Mouse (Mus musculus) cerebellum, adult (tissue): ENCODE measurements around the gene Ogg1.
"Not testable (repeated sequence)": the region's sequence is repeated elsewhere in the genome, so short reads cannot be mapped to it uniquely, and the experiment has no call there.

Experiments
- ATAC-seq: cut with Nextera tagmentation; 2 replicates; pipeline ENCODE4 v1.9.2; 2017; ENCODE audit warnings: mild to moderate bottlenecking, moderate library complexity, mixed read lengths; ENCODE audit not compliant: insufficient number of reproducible peaks, low FRiP score, low TSS enrichment

The Ogg1 gene

GRCm38 (mm10) chr6:113330547-113330946 is 3.8 kb downstream of the Ogg1 start:
- ATAC-seq: no peak

GRCm38 (mm10) chr6:113331721-113332120 is 4.9 kb downstream of the Ogg1 start:
- ATAC-seq: no peak

- ATAC-seq: not testable (repeated sequence)
Measured at GRCm38 (mm10) chr6:113332734-113333133, 6.0 kb downstream of the Ogg1 start.

GRCm38 (mm10) chr6:113333137-113333950 is 6.6 kb downstream of the Ogg1 start:
- ATAC-seq: 0 out of 2 replicates have a peak, but pooled peaks have one; percentile 41

- ATAC-seq: no peak
Measured at GRCm38 (mm10) chr6:113334216-113334615, 7.4 kb downstream of the Ogg1 start.

- no peak for ATAC-seq
Measured at GRCm38 (mm10) chr6:113336852-113337620, 10.3 kb downstream of the Ogg1 start.

GRCm38 (mm10) chr6:113341574-113341973 is 14.8 kb downstream of the Ogg1 start:
- ATAC-seq: no peak

GRCm38 (mm10) chr6:113342297-113342696 is 15.5 kb downstream of the Ogg1 start:
- ATAC-seq: no peak

GRCm38 (mm10) chr6:113343177-113344092 is 16.7 kb downstream of the Ogg1 start, which contains the start of gene Camk1:
Camk1 (minus strand) TSS chr6:113343984.
- peak; percentile 93 for ATAC-seq

GRCm38 (mm10) chr6:113344321-113344720 is 17.5 kb downstream of the Ogg1 start:
- ATAC-seq: no peak

GRCm38 (mm10) chr6:113346897-113347296 is 20.1 kb downstream of the Ogg1 start:
- ATAC-seq: no peak

GRCm38 (mm10) chr6:113350538-113350937 is 23.8 kb downstream of the Ogg1 start:
- ATAC-seq: no peak

GRCm38 (mm10) chr6:113351161-113351560 is 24.4 kb downstream of the Ogg1 start:
- no peak for ATAC-seq

GRCm38 (mm10) chr6:113351653-113352052 is 24.9 kb downstream of the Ogg1 start:
- ATAC-seq: no peak

- ATAC-seq: no peak
Measured at GRCm38 (mm10) chr6:113352820-113353219, 26.0 kb downstream of the Ogg1 start.

GRCm38 (mm10) chr6:113353696-113354095 is 26.9 kb downstream of the Ogg1 start:
- no peak for ATAC-seq

- no peak for ATAC-seq
Measured at GRCm38 (mm10) chr6:113361476-113361875, 34.7 kb downstream of the Ogg1 start.

GRCm38 (mm10) chr6:113362241-113362640 is 35.5 kb downstream of the Ogg1 start:
- ATAC-seq: no peak

- ATAC-seq: no peak
Measured at GRCm38 (mm10) chr6:113364518-113365135, 37.9 kb downstream of the Ogg1 start.

GRCm38 (mm10) chr6:113366639-113367038 is 39.9 kb downstream of the Ogg1 start:
- no peak for ATAC-seq
